Mouse (Mus musculus) ES-Bruce4 (cell line): ENCODE measurements at regions not wholly inside any gene's neighbourhood (a gene's known extent, or its start where the extent isn't known, plus 50 kb on each side); places are given as distances from the start of the nearest gene placed in this dataset.

ENCODE experiments used
- CTCF ChIP-seq: IDR thresholded peaks from one replicate; pipeline ENCODE4 v1.8.1; 2011; ENCODE audit warnings: low read depth, low read length
- EP300 ChIP-seq: IDR thresholded peaks from 2 replicates; pipeline ENCODE4 v1.6.1; 2011; ENCODE audit warnings: low read depth, low read length; ENCODE audit not compliant: insufficient read depth
- POLR2A ChIP-seq: IDR thresholded peaks from one replicate; pipeline ENCODE4 v1.8.1; 2011; ENCODE audit warnings: low read length; ENCODE audit not compliant: insufficient read depth

- TF ChIP-seq POLR2A = no peak
- no peak for TF ChIP-seq CTCF
- TF ChIP-seq EP300 = no peak
Observed at GRCm38 (mm10) chr10:117993809-117994208, 147.8 kb upstream of the Mdm1 start.
